Mouse (Mus musculus) intestine, postnatal 0 days (tissue): ENCODE measurements around the gene Gapt. TPM values are rescaled to one million over a fixed set of nuclear protein-coding genes. Genes with fewer than 3 reads are reported as not detected.
A peak's percentile ranks its signal among the peaks of the same experiment; 100 is the strongest.

Experiments
- ATAC-seq: fragments of 200-750 bp; cut with Nextera tagmentation; 2 replicates; pipeline ENCODE4 v1.8.0; 2017; ENCODE audit warnings: mild to moderate bottlenecking, moderate TSS enrichment, moderate library complexity
- H3K27ac ChIP-seq: fragments of 300-500 bp; sonication (generic); 2 replicates; pipeline ENCODE4 v1.5.1; 2014; ENCODE audit warnings: mild to moderate bottlenecking, low read depth, low read length, moderate library complexity
- H3K27me3 ChIP-seq: fragments of 300-500 bp; sonication (generic); replicated peaks from 2 replicates; pipeline ENCODE4 v1.6.1; 2014; ENCODE audit warnings: low read length, mixed read lengths; ENCODE audit not compliant: control insufficient read depth, insufficient read depth
- H3K36me3 ChIP-seq: fragments of 300-500 bp; sonication (generic); 2 replicates; pipeline ENCODE4 v1.6.1; 2014; ENCODE audit warnings: mild to moderate bottlenecking, moderate library complexity; ENCODE audit not compliant: control insufficient read depth, insufficient read depth
- H3K4me1 ChIP-seq: fragments of 300-500 bp; sonication (generic); replicated peaks from 2 replicates; pipeline ENCODE4 v1.6.1; 2014; ENCODE audit warnings: antibody characterized with exemption, low read length, mixed read lengths; ENCODE audit not compliant: control insufficient read depth, insufficient read depth
- H3K4me2 ChIP-seq: fragments of 300-500 bp; sonication (generic); replicated peaks from 2 replicates; pipeline ENCODE4 v1.6.1; 2014; ENCODE audit warnings: low read depth, mild to moderate bottlenecking, moderate library complexity
- H3K4me3 ChIP-seq: fragments of 300-500 bp; sonication (generic); 2 replicates; pipeline ENCODE4 v1.5.1; 2014; ENCODE audit warnings: low read depth, low read length
- H3K9ac ChIP-seq: fragments of 300-500 bp; sonication (generic); 2 replicates; pipeline ENCODE4 v1.6.1; 2014; ENCODE audit warnings: mild to moderate bottlenecking, low read depth, low read length
- H3K9me3 ChIP-seq: fragments of 300-500 bp; sonication (generic); 2 replicates; pipeline ENCODE4 v1.6.1; 2016; ENCODE audit warnings: mixed run types; ENCODE audit not compliant: control insufficient read depth
- CTCF ChIP-seq: sonication (generic); IDR thresholded peaks from 2 replicates; pipeline ENCODE4 v1.5.1; 2016; ENCODE audit warnings: low read depth, mild to moderate bottlenecking, control low read depth, antibody characterized with exemption, moderate library complexity
- WGBS: fragments of 180-500 bp; shearing (Covaris S2); extraction: QIAGEN DNeasy Blood & Tissue Kit; methylation state at CpG from one replicate; pipeline ENCODE4 v1.1.7; 2014; 5-methylcytosine and 5-hydroxymethylcytosine counted together
- polyA plus RNA-seq: library from polyadenylated mRNA; unstranded; fragments of >200 nt; fragmentation: Nextera tagmentation; extraction: Ambion mirVana; gene quantifications from 2 replicates; pipeline ENCODE4 v1.2.1, GENCODE M21; 2015

Gapt gene
- polyA plus RNA-seq, 1 experiment from 2014 or later, result 0.18 TPM

GRCm38 (mm10) chr13:110332958-110333597, 23.9 kb downstream of the Gapt start:
- Histone ChIP-seq H3K9ac (no peak overlapping the region), H3K36me3 (no peaks in the 10 kb centered on the region), H3K4me3 (no peak overlapping the region), H3K9me3 (no peaks in the 10 kb centered on the region), H3K27me3 (no peaks in the 10 kb centered on the region), H3K27ac (no peak overlapping the region), H3K4me2 (no peak overlapping the region), H3K4me1 (no peaks in the 10 kb centered on the region)
- WGBS, result 94% methylated on average over 14 of the region's 14 CpGs
- no peak for ATAC-seq
- no peak for TF ChIP-seq CTCF

GRCm38 (mm10) chr13:110318746-110319145, 38.3 kb downstream of the Gapt start:
- Histone ChIP-seq H3K9ac (no peak overlapping the region), H3K4me2 (no peak overlapping the region), H3K36me3 (no peaks in the 10 kb centered on the region), H3K4me3 (no peak overlapping the region), H3K4me1 (no peaks in the 10 kb centered on the region), H3K27ac (no peak overlapping the region), H3K27me3 (no peaks in the 10 kb centered on the region), H3K9me3 (no peaks in the 10 kb centered on the region)
- ATAC-seq, result no peak
- WGBS, result 48% methylated on average over 4 of the region's 4 CpGs
- peak; percentile 38 for TF ChIP-seq CTCF

- Histone ChIP-seq H3K9ac (no peak overlapping the region), H3K36me3 (no peaks in the 10 kb centered on the region), H3K27ac (no peak overlapping the region), H3K9me3 (no peaks in the 10 kb centered on the region), H3K4me1 (no peaks in the 10 kb centered on the region), H3K4me2 (no peak overlapping the region), H3K4me3 (no peak overlapping the region), H3K27me3 (no peaks in the 10 kb centered on the region)
- TF ChIP-seq CTCF, result no peak
- WGBS, result 85% methylated on average over 5 of the region's 5 CpGs
- ATAC-seq, result no peak
These were observed 49.8 kb downstream of the Gapt start for GRCm38 (mm10) chr13:110307188-110307587.

Other genes with a start within 250 kb of the Gapt start
- gene Rab3c, start 76.2 kb downstream of the Gapt start, polyA plus RNA-seq, result 3.0 TPM in 2 replicates
- gene Plk2, start 37.8 kb upstream of the Gapt start, polyA plus RNA-seq, result 16.4 and 19.0 TPM in 2 replicates